Mouse (Mus musculus) monocyte, adult 2 months (primary cell): ENCODE data around the gene Nup188.

Experiments
- DNase-seq, 2 experiments: peaks; one replicate each; pipeline ENCODE4 v3.0.0; 2022; ENCODE audit warnings: low spot score in 2 of 2, low read depth in 1 of 2

Nup188 gene

DNA sequence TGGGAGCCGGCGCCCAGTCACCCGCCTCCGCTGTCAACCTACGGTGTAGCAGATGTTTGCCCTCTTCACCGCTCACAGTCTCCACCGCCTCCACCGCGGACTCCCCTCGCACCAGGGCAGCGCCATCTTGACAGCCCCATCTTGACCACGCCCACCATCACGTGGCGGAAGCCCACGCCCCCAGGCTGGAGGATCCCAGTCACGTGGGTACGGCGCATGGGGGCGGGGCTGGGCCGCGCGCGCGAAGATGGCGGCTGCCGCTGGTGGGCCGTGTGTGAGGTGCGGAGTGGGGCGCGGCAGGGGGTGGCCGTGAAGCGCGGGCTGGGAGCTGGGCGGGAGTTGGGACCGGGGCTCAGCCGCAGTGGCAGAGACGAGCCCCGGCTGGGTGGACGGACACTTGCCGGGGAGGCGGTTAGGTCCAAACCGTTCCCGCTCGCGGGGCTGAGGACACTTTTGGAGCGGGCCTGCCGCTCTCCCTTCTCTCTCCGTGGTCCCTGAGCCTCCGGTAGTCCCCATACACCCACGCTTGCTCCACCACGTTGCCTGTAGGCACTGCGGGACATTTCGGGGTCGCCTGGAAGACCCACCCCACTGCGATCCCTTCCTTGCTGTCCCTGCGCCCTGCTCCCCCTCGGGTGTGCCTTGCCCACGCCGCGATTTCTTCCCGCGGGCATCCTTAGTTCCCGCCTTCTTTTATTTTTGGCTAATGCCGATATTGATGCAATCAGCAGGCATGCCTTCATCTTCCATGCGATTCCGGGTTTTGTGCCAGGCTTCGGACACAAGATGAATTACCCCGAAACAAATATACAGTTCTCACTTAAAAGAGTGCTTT is at the start of gene Nup188, which contains the start of gene Dolk:
Gene Nup188 (plus strand): TSS at position 206 of the 835 bp plus-strand sequence.
Gene Dolk (minus strand): TSS at position 143 of the 835 bp plus-strand sequence.
- DNase-seq: peak; percentile 88 to 94

DNA sequence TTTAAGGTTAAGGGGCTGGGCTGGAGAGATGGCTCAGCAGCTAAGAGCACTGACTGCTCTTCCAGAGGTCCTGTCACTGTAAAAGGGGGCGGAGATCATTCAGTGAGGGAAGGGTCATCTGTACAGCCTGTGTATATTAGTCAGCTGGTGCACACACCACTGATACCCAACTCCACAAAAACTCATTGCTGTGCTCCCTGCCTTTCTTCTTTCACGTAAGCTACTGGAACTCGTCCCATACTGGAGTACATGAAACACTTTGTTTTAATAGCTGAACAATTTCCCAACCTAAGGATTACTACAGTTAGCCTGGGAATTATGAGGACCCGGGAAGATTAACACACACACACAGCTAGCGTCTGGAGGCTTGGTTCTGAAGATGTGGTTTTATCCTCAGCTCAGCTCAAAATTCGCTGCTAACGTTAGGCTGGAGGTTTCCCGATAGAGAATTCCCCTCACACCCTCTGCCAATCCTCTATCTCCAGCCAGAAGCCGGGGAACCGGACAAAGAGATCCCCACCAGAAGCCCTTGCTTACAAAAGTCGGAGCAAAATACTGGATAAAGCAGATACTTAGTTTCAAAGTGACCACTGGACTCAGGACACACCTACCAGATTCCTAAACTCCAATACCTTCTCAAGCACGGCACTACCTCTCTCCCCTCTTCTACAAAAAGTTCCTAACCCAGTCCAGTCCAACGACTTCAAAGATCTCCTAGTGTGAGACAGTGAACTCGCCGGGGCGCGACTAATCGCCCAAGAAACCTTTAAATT is 49.6 kb upstream of the Nup188 start:
- no peak for DNase-seq

- DNase-seq: peak; percentile 98 to 99
Measured at GRCm38 (mm10) chr2:30237199-30237880, 48.9 kb upstream of the Nup188 start, which contains the start of gene Lrrc8a. Gene Lrrc8a, plus strand, starts transcription at chr2:30237715.

DNA sequence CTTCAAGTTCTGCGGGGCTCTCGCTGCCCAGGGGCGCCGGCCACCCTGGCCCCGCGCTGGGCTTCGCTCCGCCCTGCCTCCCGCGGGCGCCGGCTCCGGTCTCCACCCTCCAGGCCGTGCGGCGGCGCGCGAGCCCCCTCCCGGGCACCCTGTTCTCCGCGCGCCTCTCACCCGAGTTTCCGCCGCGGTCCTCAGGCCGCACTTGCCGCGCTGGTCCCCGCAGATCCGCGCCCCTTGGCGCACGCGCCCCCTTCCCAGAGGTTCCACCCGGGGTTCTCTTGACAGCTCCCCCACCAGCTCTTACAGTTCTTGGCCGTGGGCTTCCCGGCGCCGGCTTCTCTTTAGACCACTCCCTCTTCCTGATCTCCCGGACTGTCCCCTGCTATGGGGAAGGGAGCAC is 48.3 kb upstream of the Nup188 start:
- DNase-seq: peak in 1 of 2 experiments; percentile 15

DNA sequence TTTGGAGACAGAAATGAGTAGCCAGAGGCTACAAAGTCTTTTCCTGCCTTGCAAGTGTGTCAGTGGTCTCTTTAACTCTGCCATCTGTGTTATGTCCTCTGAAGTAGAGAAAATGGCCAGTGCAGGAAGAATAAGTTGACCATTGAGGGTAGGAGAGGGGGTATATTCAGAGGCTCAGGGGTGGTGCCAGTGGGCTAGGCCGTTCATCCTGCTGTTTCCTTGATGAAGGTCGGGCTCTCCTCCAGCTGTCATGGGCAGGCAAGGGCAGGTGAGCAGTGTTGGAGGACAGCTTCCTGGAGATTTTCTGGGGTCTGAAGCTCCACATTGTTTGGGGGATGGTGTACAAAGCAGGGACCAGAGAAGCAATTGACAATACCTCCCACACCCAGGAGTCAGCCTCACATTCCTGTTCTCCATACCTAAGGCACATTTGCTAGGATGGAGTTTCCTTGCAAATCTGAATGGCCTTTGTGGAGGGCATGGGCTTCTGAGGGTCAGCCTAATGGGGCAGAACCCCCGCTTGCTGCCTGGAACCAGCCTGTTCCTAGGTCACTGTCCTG is 47.2 kb upstream of the Nup188 start:
- DNase-seq: no peak

DNA sequence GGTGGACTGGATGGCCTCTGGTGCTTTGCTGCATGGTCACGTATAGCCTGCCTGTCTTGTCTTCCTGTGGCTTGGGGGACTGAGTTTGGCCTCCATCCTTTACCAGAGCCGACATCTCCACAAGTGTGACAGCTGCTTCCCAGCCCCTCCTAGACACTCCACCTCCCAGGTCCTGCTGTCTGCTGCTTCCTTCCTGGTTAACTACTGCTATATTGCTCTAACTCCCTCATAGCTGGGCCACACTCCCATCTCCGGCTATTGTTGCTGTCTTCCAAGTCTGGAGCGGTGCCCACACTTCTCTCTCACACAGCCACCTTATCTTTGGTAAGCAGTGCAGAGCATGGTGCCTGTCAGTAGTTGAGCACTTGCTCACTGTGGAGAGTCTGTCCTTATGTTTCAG is 46.4 kb upstream of the Nup188 start:
- DNase-seq: no peak

DNA sequence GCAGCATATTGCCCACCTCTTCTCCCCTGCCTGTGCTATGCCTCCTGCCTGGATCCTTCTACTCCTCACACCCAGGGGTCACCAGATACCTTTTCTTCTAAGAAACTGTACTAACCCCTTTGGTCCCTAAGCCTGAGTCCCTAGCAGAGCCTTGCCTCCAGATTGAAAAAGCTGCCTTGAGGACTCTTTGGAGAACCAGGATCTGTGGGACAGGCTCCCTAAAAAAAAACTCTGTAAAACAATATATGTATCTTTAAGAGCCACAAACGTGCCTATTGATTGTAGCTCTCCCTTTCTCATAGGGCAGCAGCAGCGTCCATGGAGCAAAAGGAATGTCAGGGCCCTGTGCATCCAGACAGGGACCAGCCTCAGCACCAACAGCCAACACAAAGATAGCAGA is 45.9 kb upstream of the Nup188 start, which contains the start of gene Gm28035:
Gene Gm28035 (plus strand): TSS at position 301 of the 400 bp plus-strand sequence.
- no peak for DNase-seq

DNA sequence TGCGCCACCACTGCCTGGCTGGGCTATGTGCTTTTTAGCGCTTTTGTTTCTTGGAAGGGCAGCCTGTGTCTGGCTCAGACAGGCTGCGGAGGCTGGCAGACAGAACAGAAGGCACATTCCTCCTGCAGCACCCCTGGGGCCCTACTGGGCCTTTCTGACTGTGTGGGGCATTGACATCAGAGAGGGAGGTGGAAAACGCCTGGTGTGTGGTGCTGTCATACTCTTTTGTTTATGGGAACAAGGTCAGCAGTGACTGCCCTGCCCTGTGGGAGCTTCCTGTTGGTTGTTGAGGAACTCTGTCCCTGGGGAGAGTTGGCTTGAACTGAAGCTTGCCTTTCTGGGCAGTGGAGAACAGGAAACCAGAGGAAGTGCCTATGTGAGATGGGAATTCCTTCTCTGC is 43.7 kb upstream of the Nup188 start:
- DNase-seq: peak in 1 of 2 experiments; percentile 23

- no peak for DNase-seq
Measured at GRCm38 (mm10) chr2:30243391-30243790, 42.8 kb upstream of the Nup188 start.

GRCm38 (mm10) chr2:30244595-30245178 is 41.5 kb upstream of the Nup188 start:
- DNase-seq: no peak

GRCm38 (mm10) chr2:30247036-30247435 is 39.2 kb upstream of the Nup188 start:
- DNase-seq: no peak

- no peak for DNase-seq
Measured at GRCm38 (mm10) chr2:30247681-30248080, 38.5 kb upstream of the Nup188 start.

- DNase-seq: no peak
Measured at GRCm38 (mm10) chr2:30249182-30249581, 37.0 kb upstream of the Nup188 start.

DNA sequence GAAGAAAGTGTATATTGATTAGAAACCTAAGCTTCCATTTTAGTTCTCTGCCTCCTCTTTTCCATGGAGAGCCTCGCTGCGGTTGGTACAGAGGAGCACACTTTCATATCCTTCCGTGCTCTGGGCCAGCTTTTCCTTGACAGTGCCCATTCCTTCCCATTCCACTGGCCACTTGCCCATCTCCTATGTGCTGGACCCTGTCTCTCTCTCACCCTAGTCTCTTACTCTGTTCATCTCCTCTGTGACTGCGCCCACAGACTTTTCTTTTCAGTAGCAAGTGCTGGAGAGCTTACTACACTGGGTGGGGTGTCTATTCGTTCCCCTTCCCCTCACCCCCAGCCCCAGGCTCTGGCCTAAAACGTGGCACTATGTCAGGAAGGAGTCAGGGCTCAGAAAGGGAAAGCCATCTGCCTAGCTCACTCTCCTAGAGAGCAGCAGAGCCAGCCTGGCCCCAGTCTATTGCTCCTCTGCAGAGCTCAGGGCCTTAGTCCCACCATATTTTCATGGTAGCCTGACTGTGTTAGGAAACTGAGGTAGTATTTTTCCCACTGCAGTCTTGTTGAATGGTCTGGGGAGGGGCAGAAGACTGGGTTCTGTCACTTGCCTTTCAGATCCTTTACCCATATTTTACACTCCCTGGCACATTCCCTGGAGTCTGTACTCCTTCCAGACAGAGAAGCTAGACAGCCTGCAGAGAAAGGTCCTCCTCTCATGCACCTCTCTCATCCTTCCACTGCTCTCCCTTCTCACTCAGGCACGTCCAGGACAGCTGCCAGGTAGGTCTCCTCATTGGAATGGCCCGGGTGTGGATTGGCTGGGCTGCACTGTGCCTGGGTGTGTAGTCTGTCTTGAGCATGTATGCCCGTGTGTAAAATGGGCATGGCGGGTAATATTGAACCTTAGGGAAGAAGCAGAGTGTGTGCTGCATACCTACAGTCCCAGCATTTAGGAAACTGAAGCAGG is 35.8 kb upstream of the Nup188 start:
- DNase-seq: no peak

- peak; percentile 19 to 35 for DNase-seq
Measured at GRCm38 (mm10) chr2:30251417-30252104, 34.6 kb upstream of the Nup188 start.

DNA sequence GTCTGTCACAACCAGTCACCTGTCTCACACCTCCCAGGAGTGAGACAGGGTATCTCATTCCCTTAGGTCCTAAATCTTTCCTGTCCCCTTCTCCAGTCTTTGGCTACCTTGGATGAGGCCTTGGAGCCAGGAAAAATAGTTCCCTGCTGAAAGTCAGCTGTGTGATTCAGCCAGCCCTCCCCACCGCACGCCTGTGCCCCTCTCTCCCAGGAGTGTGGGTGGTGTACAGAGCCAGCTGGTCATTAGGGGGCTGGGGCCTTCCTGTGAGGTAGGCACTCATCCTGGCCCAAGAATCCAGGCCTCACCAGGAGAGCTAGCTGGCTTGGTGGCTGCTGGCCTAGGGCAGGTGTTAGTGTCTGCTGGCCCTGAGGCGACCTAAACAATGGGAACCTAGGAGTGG is 33.7 kb upstream of the Nup188 start:
- DNase-seq: no peak

GRCm38 (mm10) chr2:30253809-30254208 is 32.4 kb upstream of the Nup188 start:
- no peak for DNase-seq

DNA sequence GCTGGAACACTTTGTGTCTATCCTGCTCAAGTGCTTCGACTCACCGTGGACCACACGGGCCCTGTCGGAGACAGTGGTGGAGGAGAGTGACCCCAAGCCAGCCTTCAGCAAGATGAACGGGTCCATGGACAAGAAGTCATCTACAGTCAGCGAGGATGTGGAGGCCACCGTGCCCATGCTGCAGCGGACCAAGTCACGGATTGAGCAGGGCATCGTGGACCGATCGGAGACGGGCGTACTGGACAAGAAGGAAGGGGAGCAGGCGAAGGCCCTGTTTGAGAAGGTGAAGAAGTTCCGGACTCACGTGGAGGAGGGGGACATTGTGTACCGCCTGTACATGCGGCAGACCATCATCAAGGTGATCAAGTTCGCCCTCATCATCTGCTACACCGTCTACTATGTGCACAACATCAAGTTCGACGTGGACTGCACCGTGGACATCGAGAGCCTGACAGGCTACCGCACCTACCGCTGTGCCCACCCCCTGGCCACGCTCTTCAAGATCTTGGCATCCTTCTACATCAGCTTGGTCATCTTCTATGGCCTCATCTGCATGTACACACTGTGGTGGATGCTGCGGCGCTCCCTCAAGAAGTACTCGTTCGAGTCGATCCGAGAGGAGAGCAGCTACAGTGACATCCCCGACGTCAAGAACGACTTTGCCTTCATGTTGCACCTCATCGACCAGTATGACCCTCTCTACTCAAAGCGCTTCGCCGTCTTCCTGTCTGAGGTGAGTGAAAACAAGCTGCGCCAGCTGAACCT is 30.4 kb upstream of the Nup188 start:
- no peak for DNase-seq
